Mouse (Mus musculus) splenic B cell, adult 2 months (primary cell): ENCODE data around the gene Dcaf8.

Source experiments
- DNase-seq: peaks from one replicate; pipeline ENCODE4 v3.0.0-alpha.2; 2011; ENCODE audit warnings: low read depth, low spot score
- H3K27me3 ChIP-seq: 2 replicates; pipeline ENCODE4 v1.6.1; 2012; ENCODE audit warnings: mild to moderate bottlenecking, low read length, moderate library complexity, mixed read lengths; ENCODE audit not compliant: control insufficient read depth, poor library complexity, insufficient read depth, severe bottlenecking
- H3K36me3 ChIP-seq: 2 replicates; pipeline ENCODE4 v1.6.1; 2012; ENCODE audit warnings: mild to moderate bottlenecking, low read length, moderate library complexity, mixed read lengths; ENCODE audit not compliant: control insufficient read depth, poor library complexity, insufficient read depth, severe bottlenecking

Gene Dcaf8

GRCm38 (mm10) chr1:172194435-172194834 lies 46.6 kb downstream of the Dcaf8 start:
- DNase-seq: no peak
- Histone ChIP-seq H3K36me3 (peaks cover 18% of the 10 kb centered on the region), H3K27me3 (no peaks in the 10 kb centered on the region)

- Histone ChIP-seq H3K36me3 (peaks cover 18% of the 10 kb centered on the region), H3K27me3 (no peaks in the 10 kb centered on the region)
- DNase-seq: no peak
These were observed 49.3 kb downstream of the Dcaf8 start for GRCm38 (mm10) chr1:172197146-172197545.

- no peak for DNase-seq
These were observed 50.0 kb downstream of the Dcaf8 start for GRCm38 (mm10) chr1:172197851-172198250.

GRCm38 (mm10) chr1:172198316-172198715 lies 50.4 kb downstream of the Dcaf8 start:
- DNase-seq: no peak
- peaks cover 16% of the 10 kb centered on the region; the same call in 1 of the 2 replicates for H3K36me3 ChIP-seq
- no peaks in the 10 kb centered on the region for H3K27me3 ChIP-seq

More at GRCm38 (mm10) chr1:172197851-172198250, 50.0 kb downstream of the Dcaf8 start:
- H3K36me3 ChIP-seq: peaks cover 17% of the 10 kb centered on the region; the same call in 1 of the 2 replicates
- H3K27me3 ChIP-seq: no peaks in the 10 kb centered on the region

GRCm38 (mm10) chr1:172198996-172199395 lies 51.1 kb downstream of the Dcaf8 start:
- Histone ChIP-seq H3K36me3 (peaks cover 14% of the 10 kb centered on the region; the same call in 1 of the 2 replicates), H3K27me3 (no peaks in the 10 kb centered on the region)
- no peak for DNase-seq

- Histone ChIP-seq H3K36me3 (peaks cover 7% of the 10 kb centered on the region; the same call in 1 of the 2 replicates), H3K27me3 (no peaks in the 10 kb centered on the region)
- DNase-seq: no peak
These were observed 52.3 kb downstream of the Dcaf8 start for GRCm38 (mm10) chr1:172200161-172200560.

- H3K27me3 ChIP-seq: no peaks in the 10 kb centered on the region
- H3K36me3 ChIP-seq: peaks cover 7% of the 10 kb centered on the region; the same call in 1 of the 2 replicates
- DNase-seq: no peak
These were observed 53.1 kb downstream of the Dcaf8 start for GRCm38 (mm10) chr1:172200871-172201447.

- Histone ChIP-seq H3K36me3 (peaks cover 2% of the 10 kb centered on the region; the same call in 1 of the 2 replicates), H3K27me3 (no peaks in the 10 kb centered on the region)
- DNase-seq: no peak
These were observed 54.3 kb downstream of the Dcaf8 start for GRCm38 (mm10) chr1:172201967-172202880.

- H3K36me3 ChIP-seq: peaks cover 2% of the 10 kb centered on the region; the same call in 1 of the 2 replicates
- DNase-seq: no peak
- no peaks in the 10 kb centered on the region for H3K27me3 ChIP-seq
These were observed 55.1 kb downstream of the Dcaf8 start for GRCm38 (mm10) chr1:172202894-172203522.

- no peak for DNase-seq
- H3K27me3 ChIP-seq: no peaks in the 10 kb centered on the region
- peaks cover 2% of the 10 kb centered on the region; the same call in 1 of the 2 replicates for H3K36me3 ChIP-seq
These were observed 55.7 kb downstream of the Dcaf8 start for GRCm38 (mm10) chr1:172203566-172203965.

GRCm38 (mm10) chr1:172204033-172204813 lies 56.3 kb downstream of the Dcaf8 start:
- Histone ChIP-seq H3K36me3 (no peaks in the 10 kb centered on the region; the same call in 1 of the 2 replicates), H3K27me3 (no peaks in the 10 kb centered on the region)
- no peak for DNase-seq

- no peaks in the 10 kb centered on the region for H3K36me3 ChIP-seq
- H3K27me3 ChIP-seq: no peaks in the 10 kb centered on the region
- DNase-seq: no peak
These were observed 57.2 kb downstream of the Dcaf8 start for GRCm38 (mm10) chr1:172204814-172205740.

GRCm38 (mm10) chr1:172205741-172206087 lies 57.8 kb downstream of the Dcaf8 start:
- H3K36me3 ChIP-seq: no peaks in the 10 kb centered on the region
- H3K27me3 ChIP-seq: no peaks in the 10 kb centered on the region
- peak; percentile 41 for DNase-seq
